Mouse (Mus musculus) frontal cortex, postnatal 14 days (tissue): ENCODE data around the gene Med27.

ENCODE experiments used
- DNase-seq, 2 experiments: peaks; one replicate each; pipeline ENCODE4 v3.0.0; 2022; ENCODE audit warnings: low spot score in 2 of 2

The Med27 gene

DNA sequence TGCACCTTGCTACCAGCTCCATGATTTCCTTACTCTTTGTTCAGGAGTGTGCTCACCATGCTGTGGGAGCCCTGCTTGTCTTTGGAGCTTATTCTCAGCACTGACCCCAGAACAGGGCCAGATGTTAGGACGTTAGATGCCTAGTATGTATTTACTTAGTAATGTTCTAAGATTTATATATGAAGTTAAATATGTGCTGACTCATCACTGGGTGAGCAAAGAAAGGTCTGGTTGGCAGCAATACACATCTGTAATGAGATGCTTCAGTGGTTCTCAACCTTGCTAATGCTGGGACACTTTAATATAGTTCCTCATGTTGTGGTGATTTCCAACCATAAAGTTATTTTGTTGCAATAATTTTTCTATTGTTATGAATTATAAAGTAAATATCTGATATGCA lies 45.4 kb downstream of the Med27 start:
- no peak for DNase-seq

- DNase-seq = peak; percentile 21 to 61
These were observed 53.6 kb downstream of the Med27 start for GRCm38 (mm10) chr2:29400234-29400633.

- no peak for DNase-seq
These were observed 54.2 kb downstream of the Med27 start for GRCm38 (mm10) chr2:29400812-29401211.

GRCm38 (mm10) chr2:29401868-29402267 lies 55.2 kb downstream of the Med27 start:
- no peak for DNase-seq

GRCm38 (mm10) chr2:29402550-29403076 lies 56.0 kb downstream of the Med27 start:
- no peak for DNase-seq

- DNase-seq = no peak
These were observed 57.3 kb downstream of the Med27 start for GRCm38 (mm10) chr2:29403799-29404530.

DNA sequence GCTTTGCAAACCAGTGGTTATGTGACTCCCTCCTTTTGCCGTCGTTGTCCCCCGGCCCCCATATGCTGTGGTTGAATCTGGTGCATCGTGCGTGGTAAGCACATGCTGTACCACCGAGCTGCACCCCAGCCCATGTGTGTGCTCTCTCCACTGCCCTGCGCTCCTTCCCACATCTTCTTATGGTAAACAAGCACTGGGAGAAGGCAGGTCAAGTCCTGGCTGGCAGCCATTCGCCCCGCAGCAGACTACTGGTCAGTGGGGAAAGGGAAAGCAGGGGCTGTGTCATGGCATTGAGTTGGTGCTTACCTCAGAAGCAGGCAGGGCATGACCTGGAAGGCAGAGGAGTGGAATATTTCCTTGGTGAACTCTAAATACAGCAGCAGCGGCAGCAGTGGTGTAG lies 58.3 kb downstream of the Med27 start:
- DNase-seq = no peak

DNA sequence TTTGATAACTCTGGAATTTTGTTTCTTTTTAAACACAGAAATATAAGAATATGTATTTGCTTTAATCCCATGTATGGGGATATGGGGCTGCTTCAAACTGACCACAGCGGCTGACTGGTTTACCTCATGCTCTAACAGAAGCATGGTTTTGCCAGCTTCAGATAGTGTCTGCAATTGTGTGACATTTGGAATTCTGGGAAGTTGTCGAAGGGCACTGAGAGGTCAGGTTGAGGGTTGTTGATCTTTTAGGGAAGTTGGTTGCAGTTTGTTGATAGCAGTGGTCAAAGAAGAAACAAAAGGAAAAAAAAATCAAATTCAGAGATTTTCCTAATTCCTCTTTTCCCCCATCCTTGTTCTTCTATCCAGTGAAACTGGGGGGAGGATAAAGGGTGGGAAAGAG lies 59.2 kb downstream of the Med27 start:
- DNase-seq = no peak

GRCm38 (mm10) chr2:29407350-29407749 lies 60.7 kb downstream of the Med27 start:
- no peak for DNase-seq

GRCm38 (mm10) chr2:29407764-29408163 lies 61.1 kb downstream of the Med27 start:
- no peak for DNase-seq

DNA sequence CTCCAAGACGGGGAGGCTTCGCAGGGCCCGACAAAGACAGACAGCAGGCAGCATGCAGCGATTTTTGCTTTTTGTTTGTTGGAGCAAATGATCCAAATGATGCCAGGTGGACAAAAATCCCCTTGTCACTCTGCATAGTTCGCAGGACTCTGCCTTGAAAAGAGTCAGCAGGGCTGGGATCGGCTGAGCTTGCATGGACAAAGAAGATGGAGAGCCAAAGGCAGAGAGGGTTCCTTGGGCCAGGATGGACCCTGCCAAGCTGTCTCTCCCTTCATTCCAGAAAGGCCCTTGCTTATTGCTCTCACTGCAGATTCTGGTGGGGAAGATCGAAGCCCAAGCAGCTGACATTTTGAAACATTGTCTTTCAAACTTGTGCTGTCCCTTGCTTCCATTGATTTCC lies 64.3 kb downstream of the Med27 start:
- no peak for DNase-seq

DNA sequence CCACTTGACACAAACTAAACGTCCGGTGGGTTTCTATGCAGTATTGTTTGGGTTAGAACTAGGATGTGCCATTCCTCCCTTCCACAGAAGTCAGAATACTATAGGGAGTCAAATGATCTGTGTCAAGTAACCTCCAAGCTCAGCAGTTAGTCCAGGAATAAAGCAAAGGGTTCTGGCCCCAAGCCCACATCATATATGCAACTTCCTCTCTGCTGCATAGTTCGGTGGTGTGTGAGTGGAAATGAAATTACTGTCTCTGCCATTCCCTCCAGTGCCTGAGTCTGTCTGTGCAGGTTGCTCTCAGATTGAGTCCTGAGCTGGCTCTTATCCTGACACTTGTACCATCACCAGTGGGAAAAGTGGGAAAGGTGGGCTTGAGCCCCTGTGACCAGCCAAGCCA lies 65.8 kb downstream of the Med27 start:
- no peak for DNase-seq

- no peak for DNase-seq
These were observed 66.8 kb downstream of the Med27 start for GRCm38 (mm10) chr2:29413259-29413993.

GRCm38 (mm10) chr2:29414852-29415473 lies 68.3 kb downstream of the Med27 start:
- no peak for DNase-seq

DNA sequence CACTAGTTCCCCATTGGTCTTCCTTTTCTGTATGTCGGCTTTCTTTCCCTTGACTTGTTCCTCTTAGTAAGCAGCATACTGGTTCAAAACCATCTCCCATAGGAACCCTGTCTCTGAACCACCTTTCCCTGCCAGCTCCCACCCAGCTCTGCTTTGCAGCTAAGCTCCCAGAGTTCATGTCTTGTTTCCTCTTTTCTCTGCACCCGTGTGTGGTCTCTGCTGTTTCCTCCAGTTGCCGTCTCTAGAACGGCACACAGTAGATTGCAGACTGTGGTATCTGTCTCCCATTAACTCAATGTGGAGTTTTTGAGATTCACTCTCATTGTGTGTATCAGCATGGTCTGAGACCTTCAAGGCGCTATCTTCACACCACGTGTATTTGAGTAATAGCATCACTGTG lies 71.9 kb downstream of the Med27 start:
- no peak for DNase-seq

DNA sequence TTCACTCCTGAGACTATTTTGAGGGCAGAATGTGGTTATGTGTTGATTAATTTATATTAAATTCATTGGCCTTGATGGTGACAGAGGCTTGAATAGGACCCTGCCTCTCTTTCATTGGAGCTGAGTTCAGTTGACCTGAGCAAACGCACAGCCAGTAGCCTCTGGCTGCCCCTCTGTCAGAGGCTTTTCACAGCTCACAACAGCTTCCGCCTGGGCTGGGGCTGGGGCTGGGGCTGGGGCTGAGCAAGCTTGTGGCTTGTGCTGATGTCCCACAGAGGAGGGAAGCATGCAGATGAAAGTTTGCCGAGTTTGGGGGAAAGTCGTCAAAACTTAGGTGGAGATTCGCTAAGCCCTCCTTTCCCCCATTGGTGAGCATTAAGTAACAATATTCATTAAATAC lies 72.8 kb downstream of the Med27 start:
- no peak for DNase-seq

DNA sequence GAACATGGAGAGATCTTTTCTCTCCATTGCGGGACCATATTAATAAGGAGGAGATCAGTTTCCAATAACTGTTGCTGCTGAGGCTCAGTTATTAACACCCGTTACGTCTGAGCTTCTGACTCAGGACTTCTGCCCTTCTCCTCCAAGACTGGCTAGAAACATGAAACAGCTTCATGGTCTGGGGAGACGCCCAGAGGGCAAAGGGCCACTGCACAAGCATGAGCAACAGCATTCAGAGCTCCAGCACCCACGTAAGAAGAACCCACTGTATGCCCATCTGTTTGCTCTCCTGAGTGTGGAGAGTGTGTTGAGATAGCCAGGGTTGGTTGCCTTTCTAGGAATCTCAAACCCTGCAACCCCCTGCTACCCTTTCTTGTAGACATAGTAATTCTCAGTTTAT lies 73.3 kb downstream of the Med27 start:
- DNase-seq = no peak

DNA sequence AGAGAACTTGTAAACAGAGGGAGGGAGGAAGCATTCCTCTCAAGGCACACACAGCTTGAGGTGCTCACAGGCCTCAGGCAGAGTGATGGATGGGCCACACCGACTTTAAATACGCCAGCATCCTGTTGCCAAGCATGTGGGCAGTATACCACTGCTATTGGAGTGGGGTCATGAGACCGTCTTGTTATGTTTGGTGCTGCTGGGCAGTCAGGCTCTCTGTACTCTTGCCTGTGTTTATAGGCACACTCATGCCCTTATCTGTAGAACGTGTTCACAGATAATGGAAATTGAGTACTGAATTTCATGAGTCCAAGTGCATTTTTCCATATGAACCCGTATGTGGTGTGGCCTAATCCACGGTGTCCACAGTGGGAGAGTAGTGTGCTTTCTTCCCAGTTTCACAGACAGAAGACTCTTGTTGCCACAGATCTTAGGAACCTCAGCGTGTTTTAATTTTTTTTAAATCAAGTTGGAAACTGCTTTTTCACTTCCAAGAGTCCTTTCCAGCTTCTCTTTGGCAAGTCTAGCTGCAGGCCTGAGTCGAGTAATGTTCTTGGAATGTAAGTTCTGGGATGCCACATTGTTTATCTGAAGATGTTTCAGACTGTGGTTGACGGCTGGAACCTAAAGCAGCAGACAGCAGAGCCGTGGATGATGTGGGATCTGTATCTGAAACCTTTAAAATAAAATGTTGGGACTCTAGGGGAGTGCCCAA lies 75.7 kb downstream of the Med27 start:
- no peak for DNase-seq

DNA sequence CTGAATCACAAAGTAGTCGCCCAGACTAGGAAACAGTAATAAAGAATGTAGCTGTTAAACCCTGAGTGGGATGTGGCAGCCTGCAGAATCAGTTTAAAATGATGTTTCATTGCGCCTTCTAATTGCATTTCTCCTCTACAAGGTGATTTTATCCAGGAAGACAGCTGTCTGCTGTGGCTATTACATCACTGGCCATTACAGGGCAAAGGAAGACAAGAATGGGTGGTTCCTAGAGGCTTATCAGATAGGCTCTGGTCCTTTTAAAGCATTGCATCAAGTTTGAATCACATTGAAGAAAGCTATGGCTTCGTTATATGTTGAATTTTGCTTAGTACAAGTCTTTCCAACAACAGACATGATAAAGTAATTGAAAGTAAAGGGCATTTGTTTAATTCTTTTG lies 76.4 kb downstream of the Med27 start:
- DNase-seq = no peak

GRCm38 (mm10) chr2:29425386-29425785 lies 78.8 kb downstream of the Med27 start:
- DNase-seq = no peak

DNA sequence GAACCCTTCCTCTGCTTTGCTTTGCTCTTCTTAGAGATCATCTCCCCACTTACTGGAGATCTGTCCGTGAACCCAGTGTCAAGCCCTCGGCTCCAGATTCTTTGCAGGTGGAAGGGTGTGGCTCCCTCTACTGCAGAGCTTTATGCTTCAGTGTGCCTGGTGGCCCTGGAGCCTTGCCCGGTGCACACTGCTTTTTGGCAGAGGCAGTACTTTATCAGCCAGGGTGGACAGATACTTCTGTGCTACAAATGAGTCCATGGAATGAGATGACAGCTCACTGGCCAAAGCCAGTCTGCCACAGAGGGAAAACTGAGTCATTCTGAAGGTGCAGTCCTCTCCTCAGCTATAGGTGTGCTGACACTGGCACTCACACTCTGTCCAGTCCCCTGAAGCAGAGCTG lies 80.1 kb downstream of the Med27 start:
- DNase-seq = no peak

DNA sequence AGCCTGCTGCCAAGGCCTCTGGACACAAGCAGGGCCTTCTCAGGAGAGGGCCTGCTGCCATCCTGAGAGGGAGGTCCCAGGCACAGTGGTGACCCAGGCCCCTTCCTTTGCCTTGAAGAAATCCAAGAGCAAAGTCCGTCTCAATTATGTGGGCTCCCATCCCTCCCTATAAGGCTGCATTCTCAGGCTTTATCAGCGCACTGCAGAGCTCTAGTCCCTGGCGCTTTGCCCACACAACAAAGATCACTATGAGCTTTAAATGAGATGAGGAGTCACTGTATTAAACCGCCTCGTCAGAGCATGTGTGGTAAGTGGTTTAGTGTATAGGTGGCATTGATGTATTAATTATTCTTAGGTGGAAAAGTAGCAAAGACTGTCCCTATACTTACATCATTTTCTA lies 85.9 kb downstream of the Med27 start:
- DNase-seq = no peak
